Mouse (Mus musculus): ENCODE results near the gene Mpp6.

The Mpp6 gene

DNA sequence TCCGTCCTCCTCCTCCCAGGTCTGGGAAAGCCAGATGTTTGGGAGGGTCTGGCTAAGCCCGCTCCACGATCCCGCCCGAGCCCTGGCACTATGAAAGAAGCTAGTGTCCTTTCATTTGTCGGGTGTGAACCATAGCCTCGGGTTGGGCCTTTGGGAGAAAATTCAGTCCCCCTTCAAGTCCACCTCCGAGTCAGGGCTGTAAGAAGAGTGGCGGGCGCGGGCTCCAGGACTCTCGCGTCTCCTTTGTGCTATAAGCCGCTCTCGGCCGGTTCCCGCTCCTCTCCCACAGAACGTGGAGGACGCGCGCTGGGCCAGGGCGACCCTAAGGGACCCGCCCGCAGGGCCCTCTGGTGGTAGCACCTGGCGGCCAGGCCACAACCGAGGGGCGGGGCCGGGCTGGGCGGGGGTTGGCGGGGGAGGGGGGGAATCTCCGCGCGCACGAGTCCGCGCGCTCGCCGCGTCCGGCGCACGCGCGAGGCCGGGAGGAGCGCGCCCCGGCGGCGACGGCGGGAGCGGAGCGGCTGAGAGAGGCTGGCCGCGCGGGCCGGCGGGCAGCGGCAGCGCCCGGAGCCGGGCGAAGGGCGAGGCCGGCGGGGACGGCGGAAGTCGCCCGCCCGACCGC is at the start of gene Mpp6:
Mpp6 (plus strand) TSS at position 485 of the 622 bp plus-strand sequence.
- no peak for TF ChIP-seq GATA4 (IDR thresholded peaks at IDR 0.05; ENCODE audit: insufficient replicate concordance, low read length)

- TF ChIP-seq GATA4 (IDR thresholded peaks at IDR 0.05; ENCODE audit: insufficient replicate concordance, low read length): no peak
Measured at GRCm38 (mm10) chr6:50066172-50066571, 43.9 kb upstream of the Mpp6 start.

GRCm38 (mm10) chr6:50068490-50068889 is 41.6 kb upstream of the Mpp6 start:
- no peak for TF ChIP-seq GATA4 (IDR thresholded peaks at IDR 0.05; ENCODE audit: insufficient replicate concordance, low read length)

- no peak for TF ChIP-seq GATA4 (IDR thresholded peaks at IDR 0.05; ENCODE audit: insufficient replicate concordance, low read length)
Measured at GRCm38 (mm10) chr6:50075248-50075647, 34.8 kb upstream of the Mpp6 start.

GRCm38 (mm10) chr6:50076473-50076872 is 33.6 kb upstream of the Mpp6 start:
- no peak for TF ChIP-seq GATA4 (IDR thresholded peaks at IDR 0.05; ENCODE audit: insufficient replicate concordance, low read length)

DNA sequence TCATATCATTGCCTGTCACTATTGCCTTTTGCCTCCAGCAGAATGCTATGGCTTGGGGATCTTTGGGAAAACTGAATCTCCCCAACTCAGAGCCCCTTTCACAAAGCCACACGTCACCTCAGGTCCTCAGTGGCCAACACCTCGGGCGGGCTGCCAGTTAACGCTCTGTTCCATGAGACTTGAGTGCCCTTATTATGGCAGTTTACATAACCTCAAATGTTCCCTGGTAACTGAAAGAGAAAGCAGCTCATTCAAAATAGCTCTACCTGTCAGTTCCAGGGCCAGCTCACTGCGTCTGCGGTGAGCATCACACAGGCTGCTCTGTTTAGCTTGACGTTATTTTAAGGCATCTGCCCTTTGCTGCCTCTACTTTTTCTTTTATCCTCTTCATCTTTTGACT is 29.6 kb upstream of the Mpp6 start:
- TF ChIP-seq GATA4 (IDR thresholded peaks at IDR 0.05; ENCODE audit: insufficient replicate concordance, low read length): no peak

GRCm38 (mm10) chr6:50085206-50085605 is 24.8 kb upstream of the Mpp6 start:
- TF ChIP-seq GATA4 (IDR thresholded peaks at IDR 0.05; ENCODE audit: insufficient replicate concordance, low read length): no peak

DNA sequence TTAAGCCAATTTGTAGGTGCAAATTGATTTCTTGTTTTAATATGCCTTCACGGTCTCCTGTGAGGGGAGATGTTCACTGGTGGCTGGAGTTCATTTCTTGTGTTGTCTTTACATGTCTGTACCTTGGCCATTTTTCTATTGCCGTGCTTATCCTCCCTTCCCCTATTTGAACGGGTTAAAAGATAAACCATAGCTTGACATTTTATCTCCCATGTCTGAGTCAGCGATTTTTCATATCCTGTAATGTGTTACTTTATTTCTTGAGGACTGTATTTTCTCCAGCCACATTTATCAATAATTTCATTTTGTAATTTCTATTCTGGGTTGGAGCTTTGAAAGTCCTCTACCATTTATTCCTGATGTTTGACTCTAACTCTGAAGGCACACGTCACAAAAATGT is 20.7 kb upstream of the Mpp6 start:
- no peak for TF ChIP-seq GATA4 (IDR thresholded peaks at IDR 0.05; ENCODE audit: insufficient replicate concordance, low read length)

DNA sequence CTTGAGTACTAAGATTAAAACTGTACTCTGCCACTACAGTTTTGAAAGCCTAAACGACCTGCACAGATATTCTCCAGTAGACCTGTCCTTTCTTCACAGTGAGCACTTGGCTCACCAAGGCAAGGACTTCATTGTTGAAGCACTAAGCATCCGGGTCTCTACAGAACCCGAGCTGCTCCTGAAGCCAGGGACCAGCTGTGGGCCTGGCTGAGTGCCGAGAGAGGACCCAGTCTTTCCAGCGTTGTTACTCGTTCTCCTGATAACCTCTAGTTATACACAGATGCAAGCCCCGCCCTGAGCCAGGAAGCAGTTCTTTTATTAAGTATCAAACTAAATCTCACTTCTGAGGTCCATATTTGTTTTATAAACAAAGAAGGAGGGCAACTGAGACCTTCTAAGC is 19.8 kb upstream of the Mpp6 start:
- no peak for TF ChIP-seq GATA4 (IDR thresholded peaks at IDR 0.05; ENCODE audit: insufficient replicate concordance, low read length)

GRCm38 (mm10) chr6:50091462-50092154 is 18.4 kb upstream of the Mpp6 start:
- no peak for TF ChIP-seq GATA4 (IDR thresholded peaks at IDR 0.05; ENCODE audit: insufficient replicate concordance, low read length)

- no peak for TF ChIP-seq GATA4 (IDR thresholded peaks at IDR 0.05; ENCODE audit: insufficient replicate concordance, low read length)
Measured at GRCm38 (mm10) chr6:50109201-50109756, 762 bp upstream of the Mpp6 start.

GRCm38 (mm10) chr6:50110379-50110941 is 419 bp downstream of the Mpp6 start:
- no peak for TF ChIP-seq GATA4 (IDR thresholded peaks at IDR 0.05; ENCODE audit: insufficient replicate concordance, low read length)

DNA sequence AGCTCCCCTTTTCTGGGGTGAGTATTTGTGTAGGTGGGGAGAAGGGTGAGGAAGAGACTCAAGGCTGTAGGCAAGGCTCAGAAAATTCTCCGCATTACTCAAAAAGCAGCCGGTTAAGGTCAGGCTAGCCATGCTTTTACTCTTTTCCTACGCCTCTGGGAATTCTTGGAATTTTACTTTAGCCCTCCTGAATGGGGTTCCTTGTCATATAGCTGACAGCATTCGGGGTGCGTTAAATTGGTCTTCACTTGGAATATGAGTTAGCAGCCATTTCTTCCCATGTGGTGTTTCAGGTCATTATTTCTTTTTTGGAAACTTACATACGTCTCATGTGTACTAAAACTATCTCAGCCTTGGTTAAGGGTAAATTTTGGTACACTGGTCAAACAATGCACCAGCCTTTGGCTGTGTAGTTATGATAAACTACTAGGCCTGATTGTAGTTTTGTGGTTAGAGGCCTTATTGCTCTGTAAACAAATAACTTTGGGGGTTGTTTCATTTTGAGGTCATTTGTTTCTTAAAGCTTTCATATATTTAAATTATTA is 1.1 kb downstream of the Mpp6 start:
- TF ChIP-seq GATA4 (IDR thresholded peaks at IDR 0.05; ENCODE audit: insufficient replicate concordance, low read length): no peak

DNA sequence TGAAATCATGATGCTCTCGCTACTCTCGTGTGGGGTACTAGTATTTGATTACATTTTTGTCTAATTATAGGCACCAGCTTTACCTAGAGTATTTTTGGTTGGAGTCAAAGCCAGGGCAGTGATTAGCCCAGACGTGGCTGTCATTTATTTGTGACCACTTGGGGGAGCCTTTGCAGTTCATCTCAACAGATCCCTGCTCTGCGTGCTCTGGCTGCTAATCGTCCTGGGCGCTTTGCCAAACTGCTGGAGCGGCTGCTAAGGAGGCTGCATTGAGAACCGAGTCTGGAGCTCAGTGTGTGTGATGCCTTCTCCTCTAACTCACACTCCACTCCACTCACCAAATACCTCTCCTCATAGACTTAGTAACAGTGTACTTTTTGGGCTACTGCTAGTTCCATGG is 2.7 kb downstream of the Mpp6 start:
- TF ChIP-seq GATA4 (IDR thresholded peaks at IDR 0.05; ENCODE audit: insufficient replicate concordance, low read length): no peak

- TF ChIP-seq GATA4 (IDR thresholded peaks at IDR 0.05; ENCODE audit: insufficient replicate concordance, low read length): no peak
Measured at GRCm38 (mm10) chr6:50114280-50114679, 4.2 kb downstream of the Mpp6 start.

GRCm38 (mm10) chr6:50120931-50121330 is 10.9 kb downstream of the Mpp6 start:
- no peak for TF ChIP-seq GATA4 (IDR thresholded peaks at IDR 0.05; ENCODE audit: insufficient replicate concordance, low read length)

All from liver, adult (tissue).